Comparison of ENCODE assay signal across 20 mouse cellular contexts in genomic region chr7:118903879-118904278, GRCm38 (mm10).
"Had no signal": no experiment of that assay in that cellular context is flagged by ENCODE, and none has a peak within 500 bp of the region (broad histone marks: within the 10 kb centered on the region; RNA-seq: fewer than 3 reads in every experiment).

No protein-coding gene starts in this region.

- H3K4me3 ChIP-seq: limb, embryonic 10.5 days; limb, embryonic 13.5 days; liver, embryonic 12.5 days; liver, embryonic 15.5 days; lung, embryonic 15.5 days; midbrain, embryonic 12.5 days; midbrain, embryonic 15.5 days; neural tube, embryonic 12.5 days; neural tube, embryonic 15.5 days; stomach, embryonic 15.5 days had no signal

- DNase-seq: kidney, postnatal 36 days; liver; lung, adult 18-20 months; lung, postnatal 10 days; lung, postnatal 36 days; right cerebral cortex, adult 18-20 months; right cerebral cortex, postnatal 14 days; right cerebral cortex, postnatal 4 days; thymus, postnatal 25 days had no signal

- H3K9ac ChIP-seq: limb, embryonic 13.5 days; liver, embryonic 12.5 days; liver, embryonic 15.5 days; lung, embryonic 15.5 days; midbrain, embryonic 12.5 days; midbrain, embryonic 15.5 days; neural tube, embryonic 12.5 days; neural tube, embryonic 15.5 days; stomach, embryonic 15.5 days had no signal

- H3K27ac ChIP-seq: kidney, postnatal 0 days; limb, embryonic 10.5 days; liver, embryonic 12.5 days; liver, embryonic 15.5 days; midbrain, embryonic 12.5 days; midbrain, embryonic 15.5 days; neural tube, embryonic 12.5 days had no signal

- H3K36me3 ChIP-seq: limb, embryonic 10.5 days; limb, embryonic 13.5 days; liver, embryonic 12.5 days; liver, embryonic 15.5 days; lung, embryonic 15.5 days; midbrain, embryonic 12.5 days; midbrain, embryonic 15.5 days; neural tube, embryonic 12.5 days; neural tube, embryonic 15.5 days; stomach, embryonic 15.5 days had no signal

- H3K4me1 ChIP-seq: limb, embryonic 10.5 days; liver, embryonic 12.5 days; liver, embryonic 15.5 days had no signal

- H3K4me2 ChIP-seq: liver, embryonic 12.5 days; liver, embryonic 15.5 days; midbrain, embryonic 12.5 days; midbrain, embryonic 15.5 days; neural tube, embryonic 12.5 days; neural tube, embryonic 15.5 days had no signal

- ATAC-seq: liver, embryonic 12.5 days; midbrain, embryonic 15.5 days had no signal

- H3K27me3 ChIP-seq: liver, embryonic 12.5 days; liver, embryonic 15.5 days; lung, embryonic 15.5 days; midbrain, embryonic 15.5 days; neural tube, embryonic 12.5 days; neural tube, embryonic 15.5 days; stomach, embryonic 15.5 days had no signal

- H3K9me3 ChIP-seq: limb, embryonic 10.5 days; limb, embryonic 13.5 days; liver, embryonic 12.5 days; liver, embryonic 15.5 days; lung, embryonic 15.5 days; midbrain, embryonic 12.5 days; midbrain, embryonic 15.5 days; neural tube, embryonic 12.5 days; neural tube, embryonic 15.5 days; stomach, embryonic 15.5 days had no signal
